Mouse (Mus musculus): ENCODE measurements around the gene Tlr5. TPM values are rescaled to one million over a fixed set of nuclear protein-coding genes. Genes with fewer than 3 reads are reported as not detected.

Tlr5 gene
- total and polyA plus RNA-seq, 2 experiments from 2014 or later: 0.11 to 0.23 TPM

- TF ChIP-seq CTCF (IDR thresholded peaks at IDR 0.05): no peak
- Histone ChIP-seq H3K27ac (ENCODE audit: low read depth, low read length) (no peak overlapping the region), H3K9ac (replicated peaks; ENCODE audit: low read length, poor library complexity, severe bottlenecking) (no peak overlapping the region), H3K4me3 (ENCODE audit: low read depth, low read length) (no peak overlapping the region), H3K27me3 (ENCODE audit: insufficient read depth, low read length) (no peaks in the 10 kb centered on the region), H3K4me1 (ENCODE audit: insufficient read depth, low read length) (no peaks in the 10 kb centered on the region), H3K36me3 (ENCODE audit: insufficient read depth, low read length) (no peaks in the 10 kb centered on the region), H3K9me3 (ENCODE audit: low read length) (no peaks in the 10 kb centered on the region), H3K4me2 (ENCODE audit: low read depth, low read length, poor library complexity, severe bottlenecking) (no peak overlapping the region)
- ATAC-seq (ENCODE audit: low FRiP score) (no peak), DNase-seq (ENCODE audit: low spot score) (no peak)
- 75% methylated on average over 6 of the region's 6 CpGs for WGBS
Measured at GRCm38 (mm10) chr1:182945561-182945960, 9.0 kb upstream of the Tlr5 start.

GRCm38 (mm10) chr1:182951298-182951697 lies 3.3 kb upstream of the Tlr5 start:
- Histone ChIP-seq H3K27ac (ENCODE audit: low read depth, low read length) (no peak overlapping the region), H3K36me3 (ENCODE audit: insufficient read depth, low read length) (no peaks in the 10 kb centered on the region), H3K27me3 (ENCODE audit: insufficient read depth, low read length) (no peaks in the 10 kb centered on the region), H3K4me2 (ENCODE audit: low read depth, low read length, poor library complexity, severe bottlenecking) (no peak overlapping the region), H3K4me1 (ENCODE audit: insufficient read depth, low read length) (peaks cover 12% of the 10 kb centered on the region), H3K4me3 (ENCODE audit: low read depth, low read length) (no peak overlapping the region), H3K9me3 (ENCODE audit: low read length) (no peaks in the 10 kb centered on the region), H3K9ac (replicated peaks; ENCODE audit: low read length, poor library complexity, severe bottlenecking) (no peak overlapping the region)
- no peak for ATAC-seq (ENCODE audit: low FRiP score)
- 63% methylated on average over 9 of the region's 9 CpGs for WGBS
- no peak for DNase-seq (ENCODE audit: low spot score)
- TF ChIP-seq CTCF (IDR thresholded peaks at IDR 0.05): no peak

GRCm38 (mm10) chr1:182953165-182953564 lies 1.4 kb upstream of the Tlr5 start:
- no peak overlapping the region for H3K9ac ChIP-seq (replicated peaks; ENCODE audit: low read length, poor library complexity, severe bottlenecking)
- DNase-seq (ENCODE audit: low spot score) (no peak), ATAC-seq (ENCODE audit: low FRiP score) (no peak)
- no peak overlapping the region for H3K4me3 ChIP-seq (ENCODE audit: low read depth, low read length)
- H3K27me3 ChIP-seq (ENCODE audit: insufficient read depth, low read length): no peaks in the 10 kb centered on the region
- H3K4me2 ChIP-seq (ENCODE audit: low read depth, low read length, poor library complexity, severe bottlenecking): no peak overlapping the region
- no peak for TF ChIP-seq CTCF (IDR thresholded peaks at IDR 0.05)
- no peaks in the 10 kb centered on the region for H3K36me3 ChIP-seq (ENCODE audit: insufficient read depth, low read length)
- H3K27ac ChIP-seq (ENCODE audit: low read depth, low read length): no peak overlapping the region
- H3K4me1 ChIP-seq (ENCODE audit: insufficient read depth, low read length): peaks cover 12% of the 10 kb centered on the region
- 27% methylated on average over 3 of the region's 3 CpGs for WGBS
- no peaks in the 10 kb centered on the region for H3K9me3 ChIP-seq (ENCODE audit: low read length)

- H3K36me3 ChIP-seq (ENCODE audit: insufficient read depth, low read length): no peaks in the 10 kb centered on the region
- H3K4me2 ChIP-seq (ENCODE audit: low read depth, low read length, poor library complexity, severe bottlenecking): no peak overlapping the region
- H3K9me3 ChIP-seq (ENCODE audit: low read length): no peaks in the 10 kb centered on the region
- DNase-seq (ENCODE audit: low spot score) (no peak), ATAC-seq (ENCODE audit: low FRiP score) (no peak)
- H3K27ac ChIP-seq (ENCODE audit: low read depth, low read length): no peak overlapping the region
- peaks cover 13% of the 10 kb centered on the region for H3K4me1 ChIP-seq (ENCODE audit: insufficient read depth, low read length)
- WGBS: 69% methylated on average over 4 of the region's 4 CpGs
- H3K27me3 ChIP-seq (ENCODE audit: insufficient read depth, low read length): no peaks in the 10 kb centered on the region
- H3K4me3 ChIP-seq (ENCODE audit: low read depth, low read length): no peak overlapping the region
- H3K9ac ChIP-seq (replicated peaks; ENCODE audit: low read length, poor library complexity, severe bottlenecking): no peak overlapping the region
- TF ChIP-seq CTCF (IDR thresholded peaks at IDR 0.05): no peak
Measured at GRCm38 (mm10) chr1:182953667-182954066, 921 bp upstream of the Tlr5 start.

- Histone ChIP-seq H3K27ac (ENCODE audit: low read depth, low read length) (no peak overlapping the region), H3K9me3 (ENCODE audit: low read length) (no peaks in the 10 kb centered on the region), H3K4me2 (ENCODE audit: low read depth, low read length, poor library complexity, severe bottlenecking) (peak overlapping the region; percentile 46), H3K9ac (replicated peaks; ENCODE audit: low read length, poor library complexity, severe bottlenecking) (no peak overlapping the region), H3K27me3 (ENCODE audit: insufficient read depth, low read length) (no peaks in the 10 kb centered on the region), H3K4me1 (ENCODE audit: insufficient read depth, low read length) (peaks cover 19% of the 10 kb centered on the region), H3K4me3 (ENCODE audit: low read depth, low read length) (peak overlapping the region; percentile 19), H3K36me3 (ENCODE audit: insufficient read depth, low read length) (no peaks in the 10 kb centered on the region)
- DNase-seq (ENCODE audit: low spot score) (no peak), ATAC-seq (ENCODE audit: low FRiP score) (no peak)
- no peak for TF ChIP-seq CTCF (IDR thresholded peaks at IDR 0.05)
- WGBS: 35% methylated on average over 15 of the region's 15 CpGs
Measured at GRCm38 (mm10) chr1:182955047-182955620, 546 bp downstream of the Tlr5 start.

- WGBS: 65% methylated on average over 12 of the region's 12 CpGs
- Histone ChIP-seq H3K4me3 (ENCODE audit: low read depth, low read length) (no peak overlapping the region), H3K9me3 (ENCODE audit: low read length) (no peaks in the 10 kb centered on the region), H3K27me3 (ENCODE audit: insufficient read depth, low read length) (no peaks in the 10 kb centered on the region), H3K9ac (replicated peaks; ENCODE audit: low read length, poor library complexity, severe bottlenecking) (no peak overlapping the region), H3K4me2 (ENCODE audit: low read depth, low read length, poor library complexity, severe bottlenecking) (no peak overlapping the region), H3K27ac (ENCODE audit: low read depth, low read length) (no peak overlapping the region), H3K36me3 (ENCODE audit: insufficient read depth, low read length) (no peaks in the 10 kb centered on the region), H3K4me1 (ENCODE audit: insufficient read depth, low read length) (peaks cover 19% of the 10 kb centered on the region)
- ATAC-seq (ENCODE audit: low FRiP score): no peak
- no peak for TF ChIP-seq CTCF (IDR thresholded peaks at IDR 0.05)
- no peak for DNase-seq (ENCODE audit: low spot score)
Measured at GRCm38 (mm10) chr1:182956186-182956960, 1.8 kb downstream of the Tlr5 start.

All from midbrain, postnatal 0 days (tissue).